Mouse (Mus musculus): Measurements from ENCODE around the gene Slc25a45. TPM values are rescaled to one million over a fixed set of nuclear protein-coding genes. Genes with fewer than 3 reads are reported as not detected.
A peak's percentile ranks its signal among the peaks of the same experiment; 100 is the strongest.

The Slc25a45 gene
- polyA plus RNA-seq, 1 experiment from 2014 or later = 1.8 TPM

- H3K9ac ChIP-seq (replicated peaks; ENCODE audit: low read depth, low read length) = peak overlapping the region; percentile 25; the same call in 1 of the 2 replicates
- no peaks in the 10 kb centered on the region for H3K9me3 ChIP-seq (ENCODE audit: control insufficient read depth, low read depth, low read length)
- peak overlapping the region; percentile 97 for H3K4me2 ChIP-seq (replicated peaks; ENCODE audit: low read depth, low read length)
- no peaks in the 10 kb centered on the region for H3K36me3 ChIP-seq (ENCODE audit: control insufficient read depth, insufficient read depth, low read length)
- peak overlapping the region; percentile 45 for H3K4me3 ChIP-seq (ENCODE audit: low read depth, low read length)
- peak; percentile 72 for ATAC-seq (ENCODE audit: insufficient number of reproducible peaks, insufficient read depth, low FRiP score, low read depth)
- H3K27me3 ChIP-seq (ENCODE audit: control insufficient read depth, insufficient read depth, low read length) = no peaks in the 10 kb centered on the region
- WGBS = under 1% methylated on average over 38 of the region's 38 CpGs
- H3K4me1 ChIP-seq (ENCODE audit: control insufficient read depth, insufficient read depth, low read length) = peaks cover 20% of the 10 kb centered on the region
- peak overlapping the region; percentile 62 for H3K27ac ChIP-seq (ENCODE audit: low read length)
These were observed 46.5 kb downstream of the Slc25a45 start for GRCm38 (mm10) chr19:5923990-5924712.

GRCm38 (mm10) chr19:5924713-5925093 lies 47.1 kb downstream of the Slc25a45 start, which contains the start of gene Cdc42ep2:
Gene Cdc42ep2, minus strand, starts transcription at chr19:5924816.
- H3K4me1 ChIP-seq (ENCODE audit: control insufficient read depth, insufficient read depth, low read length) = peaks cover 25% of the 10 kb centered on the region

GRCm38 (mm10) chr19:5925311-5925855 lies 47.8 kb downstream of the Slc25a45 start:
- ATAC-seq (ENCODE audit: insufficient number of reproducible peaks, insufficient read depth, low FRiP score, low read depth) = no peak
- peak overlapping the region; percentile 97 for H3K4me2 ChIP-seq (replicated peaks; ENCODE audit: low read depth, low read length)
- H3K36me3 ChIP-seq (ENCODE audit: control insufficient read depth, insufficient read depth, low read length) = no peaks in the 10 kb centered on the region
- H3K9ac ChIP-seq (replicated peaks; ENCODE audit: low read depth, low read length) = no peak overlapping the region
- H3K27me3 ChIP-seq (ENCODE audit: control insufficient read depth, insufficient read depth, low read length) = no peaks in the 10 kb centered on the region
- H3K4me1 ChIP-seq (ENCODE audit: control insufficient read depth, insufficient read depth, low read length) = peaks cover 29% of the 10 kb centered on the region
- H3K9me3 ChIP-seq (ENCODE audit: control insufficient read depth, low read depth, low read length) = no peaks in the 10 kb centered on the region
- peak overlapping the region; percentile 45 for H3K4me3 ChIP-seq (ENCODE audit: low read depth, low read length)
- WGBS = 29% methylated on average over 11 of the region's 11 CpGs
- H3K27ac ChIP-seq (ENCODE audit: low read length) = peak overlapping the region; percentile 34; the same call in 1 of the 2 replicates

More at GRCm38 (mm10) chr19:5924713-5925093, 47.1 kb downstream of the Slc25a45 start, which contains the start of gene Cdc42ep2:
- Histone ChIP-seq H3K4me2 (replicated peaks; ENCODE audit: low read depth, low read length) (peak within 1 kb of the TSS; percentile 97), H3K27me3 (ENCODE audit: control insufficient read depth, insufficient read depth, low read length) (no peaks in the 10 kb centered on the region), H3K4me3 (ENCODE audit: low read depth, low read length) (peak within 1 kb of the TSS; percentile 45), H3K27ac (ENCODE audit: low read length) (peak within 1 kb of the TSS; percentile 62), H3K9ac (replicated peaks; ENCODE audit: low read depth, low read length) (peak within 1 kb of the TSS; percentile 25; the same call in 1 of the 2 replicates), H3K36me3 (ENCODE audit: control insufficient read depth, insufficient read depth, low read length) (no peaks in the 10 kb centered on the region), H3K9me3 (ENCODE audit: control insufficient read depth, low read depth, low read length) (no peaks in the 10 kb centered on the region)
- 1% methylated on average over 18 of the region's 18 CpGs for WGBS
- ATAC-seq (ENCODE audit: insufficient number of reproducible peaks, insufficient read depth, low FRiP score, low read depth) = peak; percentile 95

GRCm38 (mm10) chr19:5927026-5927425 lies 49.4 kb downstream of the Slc25a45 start:
- Histone ChIP-seq H3K4me1 (ENCODE audit: control insufficient read depth, insufficient read depth, low read length) (peaks cover 22% of the 10 kb centered on the region), H3K4me3 (ENCODE audit: low read depth, low read length) (no peak overlapping the region), H3K9me3 (ENCODE audit: control insufficient read depth, low read depth, low read length) (no peaks in the 10 kb centered on the region), H3K27ac (ENCODE audit: low read length) (no peak overlapping the region), H3K27me3 (ENCODE audit: control insufficient read depth, insufficient read depth, low read length) (no peaks in the 10 kb centered on the region), H3K4me2 (replicated peaks; ENCODE audit: low read depth, low read length) (no peak overlapping the region), H3K36me3 (ENCODE audit: control insufficient read depth, insufficient read depth, low read length) (no peaks in the 10 kb centered on the region), H3K9ac (replicated peaks; ENCODE audit: low read depth, low read length) (no peak overlapping the region)
- no peak for ATAC-seq (ENCODE audit: insufficient number of reproducible peaks, insufficient read depth, low FRiP score, low read depth)
- 83% methylated on average over 11 of the region's 11 CpGs for WGBS

GRCm38 (mm10) chr19:5927532-5927931 lies 49.9 kb downstream of the Slc25a45 start:
- Histone ChIP-seq H3K9ac (replicated peaks; ENCODE audit: low read depth, low read length) (no peak overlapping the region), H3K4me1 (ENCODE audit: control insufficient read depth, insufficient read depth, low read length) (peaks cover 19% of the 10 kb centered on the region), H3K27ac (ENCODE audit: low read length) (no peak overlapping the region), H3K36me3 (ENCODE audit: control insufficient read depth, insufficient read depth, low read length) (no peaks in the 10 kb centered on the region), H3K4me2 (replicated peaks; ENCODE audit: low read depth, low read length) (no peak overlapping the region), H3K4me3 (ENCODE audit: low read depth, low read length) (no peak overlapping the region), H3K27me3 (ENCODE audit: control insufficient read depth, insufficient read depth, low read length) (no peaks in the 10 kb centered on the region), H3K9me3 (ENCODE audit: control insufficient read depth, low read depth, low read length) (no peaks in the 10 kb centered on the region)
- no peak for ATAC-seq (ENCODE audit: insufficient number of reproducible peaks, insufficient read depth, low FRiP score, low read depth)
- WGBS = 63% methylated on average over 8 of the region's 8 CpGs

- H3K4me3 ChIP-seq (ENCODE audit: low read depth, low read length) = no peak overlapping the region
- H3K36me3 ChIP-seq (ENCODE audit: control insufficient read depth, insufficient read depth, low read length) = no peaks in the 10 kb centered on the region
- no peaks in the 10 kb centered on the region for H3K9me3 ChIP-seq (ENCODE audit: control insufficient read depth, low read depth, low read length)
- 66% methylated on average over 6 of the region's 6 CpGs for WGBS
- no peak for ATAC-seq (ENCODE audit: insufficient number of reproducible peaks, insufficient read depth, low FRiP score, low read depth)
- no peak overlapping the region for H3K9ac ChIP-seq (replicated peaks; ENCODE audit: low read depth, low read length)
- peaks cover 19% of the 10 kb centered on the region for H3K4me1 ChIP-seq (ENCODE audit: control insufficient read depth, insufficient read depth, low read length)
- H3K27ac ChIP-seq (ENCODE audit: low read length) = no peak overlapping the region
- no peaks in the 10 kb centered on the region for H3K27me3 ChIP-seq (ENCODE audit: control insufficient read depth, insufficient read depth, low read length)
- H3K4me2 ChIP-seq (replicated peaks; ENCODE audit: low read depth, low read length) = no peak overlapping the region
These were observed 50.5 kb downstream of the Slc25a45 start for GRCm38 (mm10) chr19:5928104-5928503.

- ATAC-seq (ENCODE audit: insufficient number of reproducible peaks, insufficient read depth, low FRiP score, low read depth) = no peak
- Histone ChIP-seq H3K27ac (ENCODE audit: low read length) (no peak overlapping the region), H3K4me2 (replicated peaks; ENCODE audit: low read depth, low read length) (no peak overlapping the region), H3K4me3 (ENCODE audit: low read depth, low read length) (no peak overlapping the region), H3K36me3 (ENCODE audit: control insufficient read depth, insufficient read depth, low read length) (no peaks in the 10 kb centered on the region), H3K9me3 (ENCODE audit: control insufficient read depth, low read depth, low read length) (no peaks in the 10 kb centered on the region), H3K9ac (replicated peaks; ENCODE audit: low read depth, low read length) (no peak overlapping the region), H3K27me3 (ENCODE audit: control insufficient read depth, insufficient read depth, low read length) (no peaks in the 10 kb centered on the region), H3K4me1 (ENCODE audit: control insufficient read depth, insufficient read depth, low read length) (peaks cover 18% of the 10 kb centered on the region)
- 69% methylated on average over 3 of the region's 3 CpGs for WGBS
These were observed 50.9 kb downstream of the Slc25a45 start for GRCm38 (mm10) chr19:5928546-5928945.

GRCm38 (mm10) chr19:5929634-5930596 lies 52.3 kb downstream of the Slc25a45 start:
- no peaks in the 10 kb centered on the region for H3K27me3 ChIP-seq (ENCODE audit: control insufficient read depth, insufficient read depth, low read length)
- 48% methylated on average over 14 of the region's 14 CpGs for WGBS
- H3K4me3 ChIP-seq (ENCODE audit: low read depth, low read length) = no peak overlapping the region
- peaks cover 16% of the 10 kb centered on the region for H3K4me1 ChIP-seq (ENCODE audit: control insufficient read depth, insufficient read depth, low read length)
- H3K9ac ChIP-seq (replicated peaks; ENCODE audit: low read depth, low read length) = no peak overlapping the region
- no peaks in the 10 kb centered on the region for H3K36me3 ChIP-seq (ENCODE audit: control insufficient read depth, insufficient read depth, low read length)
- no peaks in the 10 kb centered on the region for H3K9me3 ChIP-seq (ENCODE audit: control insufficient read depth, low read depth, low read length)
- no peak overlapping the region for H3K4me2 ChIP-seq (replicated peaks; ENCODE audit: low read depth, low read length)
- H3K27ac ChIP-seq (ENCODE audit: low read length) = peak overlapping the region; percentile 66
- peak; percentile 38; the same call in 1 of the 2 replicates for ATAC-seq (ENCODE audit: insufficient number of reproducible peaks, insufficient read depth, low FRiP score, low read depth)

Measured in stomach, embryonic 14.5 days (tissue).